Mouse (Mus musculus) midbrain, embryonic 15.5 days (tissue): ENCODE measurements around the gene Hoxb1. TPM values are rescaled to one million over a fixed set of nuclear protein-coding genes. Genes with fewer than 3 reads are reported as not detected.

Source experiments
- ATAC-seq: fragments of 200-750 bp; cut with Nextera tagmentation; replicated peaks from 2 replicates; pipeline ENCODE4 v1.8.0; 2017; ENCODE audit warnings: moderate TSS enrichment
- H3K27ac ChIP-seq: fragments of 300-500 bp; sonication (generic); 2 replicates; pipeline ENCODE4 v1.5.1; 2015; ENCODE audit warnings: mild to moderate bottlenecking, inconsistent platforms
- H3K27me3 ChIP-seq: fragments of 300-500 bp; sonication (generic); replicated peaks from 2 replicates; pipeline ENCODE4 v1.6.1; 2015; ENCODE audit warnings: inconsistent platforms
- H3K36me3 ChIP-seq: fragments of 300-500 bp; sonication (generic); replicated peaks from 2 replicates; pipeline ENCODE4 v1.6.1; 2015; ENCODE audit warnings: inconsistent platforms
- H3K4me1 ChIP-seq: fragments of 300-500 bp; sonication (generic); 2 replicates; pipeline ENCODE4 v1.6.1; 2015; ENCODE audit warnings: inconsistent platforms
- H3K4me2 ChIP-seq: fragments of 300-500 bp; sonication (generic); 2 replicates; pipeline ENCODE4 v1.6.1; 2015; ENCODE audit warnings: inconsistent platforms, mild to moderate bottlenecking, moderate library complexity
- H3K4me3 ChIP-seq: fragments of 300-500 bp; sonication (generic); 2 replicates; pipeline ENCODE4 v1.5.1; 2015; ENCODE audit warnings: mild to moderate bottlenecking, inconsistent platforms
- H3K9ac ChIP-seq: fragments of 300-500 bp; sonication (generic); 2 replicates; pipeline ENCODE4 v1.6.1; 2015; ENCODE audit warnings: mild to moderate bottlenecking, inconsistent platforms
- H3K9me3 ChIP-seq: fragments of 300-500 bp; sonication (generic); 2 replicates; pipeline ENCODE4 v1.6.1; 2016; ENCODE audit warnings: inconsistent platforms
- WGBS: fragments of 180-500 bp; shearing (Covaris S2); methylation state at CpG from one replicate; pipeline ENCODE4 v1.1.7; 2015; ENCODE audit warnings: mixed read lengths; 5-methylcytosine and 5-hydroxymethylcytosine counted together
- polyA plus RNA-seq: library from polyadenylated mRNA; unstranded; fragments of >200 nt; fragmentation: Nextera tagmentation; extraction: Ambion mirVana; gene quantifications from 2 replicates; pipeline ENCODE4 v1.2.1, GENCODE M21; 2015

Hoxb1 gene
- polyA plus RNA-seq, 1 experiment from 2014 or later, result not detected

- no peak overlapping the region for H3K9ac ChIP-seq
- no peak overlapping the region for H3K4me3 ChIP-seq
- peaks cover 91% of the 10 kb centered on the region for H3K27me3 ChIP-seq
- H3K36me3 ChIP-seq, result no peaks in the 10 kb centered on the region
- H3K27ac ChIP-seq, result no peak overlapping the region
- WGBS, result 5% methylated on average over 8 of the region's 8 CpGs
- no peak overlapping the region for H3K4me2 ChIP-seq
- no peaks in the 10 kb centered on the region for H3K9me3 ChIP-seq
- peaks cover 4% of the 10 kb centered on the region; the same call in 1 of the 2 replicates for H3K4me1 ChIP-seq
- ATAC-seq, result no peak
Observed at GRCm38 (mm10) chr11:96353939-96354338, 11.6 kb upstream of the Hoxb1 start.

DNA sequence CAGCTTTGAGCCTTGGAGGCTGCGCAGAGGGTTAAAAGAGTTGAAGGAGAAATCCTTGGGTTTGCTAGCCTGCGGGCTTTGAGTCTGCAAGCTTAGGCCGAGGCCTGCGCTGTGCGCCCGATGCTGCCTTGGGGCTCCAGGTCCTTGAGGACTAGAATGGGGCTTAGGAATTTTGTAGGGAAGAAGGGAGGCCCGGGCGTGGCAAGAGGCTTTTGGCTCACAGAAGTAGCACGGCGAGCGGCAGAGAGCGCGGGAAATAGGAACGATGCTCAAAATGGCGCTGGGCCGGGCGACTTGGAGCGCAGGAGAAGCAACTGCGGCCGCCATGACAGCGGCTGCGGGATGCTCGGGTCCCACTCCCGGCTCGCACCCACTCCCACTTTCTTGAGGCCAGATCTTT is 11.2 kb upstream of the Hoxb1 start:
- no peaks in the 10 kb centered on the region for H3K9me3 ChIP-seq
- H3K27me3 ChIP-seq, result peaks cover 90% of the 10 kb centered on the region
- H3K4me1 ChIP-seq, result peaks cover 4% of the 10 kb centered on the region; the same call in 1 of the 2 replicates
- no peaks in the 10 kb centered on the region for H3K36me3 ChIP-seq
- H3K4me3 ChIP-seq, result no peak overlapping the region
- ATAC-seq, result no peak
- H3K27ac ChIP-seq, result no peak overlapping the region
- under 1% methylated on average over 25 of the region's 25 CpGs for WGBS
- no peak overlapping the region for H3K9ac ChIP-seq
- H3K4me2 ChIP-seq, result no peak overlapping the region

DNA sequence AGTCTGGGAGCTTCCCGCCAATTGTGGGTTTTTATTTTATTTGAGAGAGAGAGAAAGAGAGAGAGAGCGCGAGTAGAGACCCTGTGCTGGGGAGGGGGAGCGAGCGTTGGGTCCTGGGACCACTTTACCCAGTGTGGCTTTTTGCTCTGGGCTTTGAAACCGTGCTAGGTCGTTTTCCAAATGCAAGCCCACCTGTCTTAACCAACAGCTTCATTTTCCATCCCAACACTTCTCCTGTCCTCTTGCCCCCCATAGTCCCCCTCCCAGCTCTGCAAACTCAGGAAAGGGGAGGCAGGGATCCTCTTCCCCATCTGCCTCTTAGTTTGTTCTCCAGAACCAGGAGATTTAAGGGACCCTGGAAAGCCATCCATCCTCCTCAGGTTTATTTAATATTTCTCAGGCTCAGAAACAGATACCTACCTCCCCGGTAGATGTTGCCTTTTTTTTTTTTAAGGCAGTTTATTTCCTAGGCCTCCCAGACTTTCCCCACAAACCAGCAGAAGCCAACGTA is 10.7 kb upstream of the Hoxb1 start:
- H3K27me3 ChIP-seq, result peaks cover 90% of the 10 kb centered on the region
- no peak overlapping the region for H3K9ac ChIP-seq
- no peak for ATAC-seq
- H3K9me3 ChIP-seq, result no peaks in the 10 kb centered on the region
- no peak overlapping the region for H3K4me2 ChIP-seq
- H3K4me1 ChIP-seq, result peaks cover 4% of the 10 kb centered on the region; the same call in 1 of the 2 replicates
- H3K36me3 ChIP-seq, result no peaks in the 10 kb centered on the region
- WGBS, result 2% methylated on average over 9 of the region's 9 CpGs
- H3K4me3 ChIP-seq, result no peak overlapping the region
- H3K27ac ChIP-seq, result no peak overlapping the region

- WGBS, result 3% methylated on average over 5 of the region's 5 CpGs
- no peaks in the 10 kb centered on the region for H3K9me3 ChIP-seq
- no peaks in the 10 kb centered on the region for H3K36me3 ChIP-seq
- ATAC-seq, result no peak
- no peaks in the 10 kb centered on the region for H3K4me1 ChIP-seq
- H3K4me2 ChIP-seq, result no peak overlapping the region
- no peak overlapping the region for H3K9ac ChIP-seq
- no peak overlapping the region for H3K27ac ChIP-seq
- H3K4me3 ChIP-seq, result no peak overlapping the region
- peaks cover 92% of the 10 kb centered on the region for H3K27me3 ChIP-seq
Observed at GRCm38 (mm10) chr11:96363807-96364206, 1.7 kb upstream of the Hoxb1 start.

- no peak for ATAC-seq
- no peak overlapping the region for H3K4me2 ChIP-seq
- H3K4me1 ChIP-seq, result no peaks in the 10 kb centered on the region
- WGBS, result 3% methylated on average over 47 of the region's 47 CpGs
- no peak overlapping the region for H3K9ac ChIP-seq
- H3K36me3 ChIP-seq, result no peaks in the 10 kb centered on the region
- H3K27ac ChIP-seq, result no peak overlapping the region
- peaks cover 95% of the 10 kb centered on the region for H3K27me3 ChIP-seq
- no peaks in the 10 kb centered on the region for H3K9me3 ChIP-seq
- no peak overlapping the region for H3K4me3 ChIP-seq
Observed at GRCm38 (mm10) chr11:96366092-96367041, 815 bp downstream of the Hoxb1 start.

DNA sequence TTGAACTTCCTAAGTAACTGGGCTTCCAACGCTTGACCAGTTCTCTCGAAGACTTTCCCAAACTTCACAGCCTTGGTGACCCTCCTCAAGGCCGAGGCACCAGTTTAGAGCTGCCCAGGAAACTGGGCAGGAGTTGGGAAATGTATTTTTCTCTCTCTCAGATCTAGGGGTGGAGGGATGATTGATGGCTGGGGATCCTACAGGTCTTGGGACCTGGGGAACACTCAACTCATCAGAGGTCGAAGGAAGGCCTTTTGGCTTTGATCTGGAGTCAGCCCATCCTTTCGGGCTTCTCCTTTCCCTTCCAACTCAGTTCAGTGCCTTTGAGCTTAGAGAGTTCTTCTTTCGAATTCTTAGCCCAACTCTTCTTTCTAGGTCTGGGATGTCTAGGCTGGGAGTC is 1.6 kb downstream of the Hoxb1 start:
- Histone ChIP-seq H3K36me3 (no peaks in the 10 kb centered on the region), H3K4me3 (no peak overlapping the region), H3K9me3 (no peaks in the 10 kb centered on the region), H3K9ac (no peak overlapping the region), H3K27me3 (peaks cover 95% of the 10 kb centered on the region), H3K4me2 (no peak overlapping the region), H3K4me1 (no peaks in the 10 kb centered on the region), H3K27ac (no peak overlapping the region)
- no peak for ATAC-seq
- 10% methylated on average over 6 of the region's 6 CpGs for WGBS

DNA sequence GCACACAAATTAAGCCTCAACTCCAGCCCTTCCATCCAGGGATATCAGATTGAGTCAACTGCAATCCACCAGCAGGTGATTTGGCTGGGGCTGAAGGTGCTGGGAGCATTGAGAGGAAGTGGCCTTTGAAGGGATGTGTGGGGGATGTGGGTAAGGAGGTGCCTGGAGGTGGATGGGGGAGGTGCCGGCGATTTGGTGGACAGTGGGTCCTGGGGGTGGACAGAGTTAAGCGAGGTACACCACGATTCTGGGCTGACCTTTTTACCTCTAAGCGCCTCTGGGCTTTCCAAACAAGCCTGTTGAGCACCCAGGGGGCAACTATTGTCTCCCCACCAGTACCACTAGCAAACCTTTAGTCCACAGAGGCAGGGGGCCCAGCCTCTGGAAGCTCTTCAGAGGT is 3.1 kb downstream of the Hoxb1 start:
- no peak overlapping the region for H3K9ac ChIP-seq
- H3K4me1 ChIP-seq, result no peaks in the 10 kb centered on the region
- no peak overlapping the region for H3K27ac ChIP-seq
- H3K36me3 ChIP-seq, result no peaks in the 10 kb centered on the region
- no peak overlapping the region for H3K4me3 ChIP-seq
- H3K27me3 ChIP-seq, result peaks cover 95% of the 10 kb centered on the region
- no peak for ATAC-seq
- 6% methylated on average over 5 of the region's 5 CpGs for WGBS
- no peaks in the 10 kb centered on the region for H3K9me3 ChIP-seq
- H3K4me2 ChIP-seq, result no peak overlapping the region

GRCm38 (mm10) chr11:96369140-96369539 is 3.6 kb downstream of the Hoxb1 start:
- WGBS, result 6% methylated on average over 7 of the region's 7 CpGs
- ATAC-seq, result no peak
- no peak overlapping the region for H3K9ac ChIP-seq
- no peaks in the 10 kb centered on the region for H3K4me1 ChIP-seq
- H3K9me3 ChIP-seq, result no peaks in the 10 kb centered on the region
- no peak overlapping the region for H3K4me3 ChIP-seq
- H3K36me3 ChIP-seq, result no peaks in the 10 kb centered on the region
- peaks cover 95% of the 10 kb centered on the region for H3K27me3 ChIP-seq
- H3K4me2 ChIP-seq, result no peak overlapping the region
- H3K27ac ChIP-seq, result no peak overlapping the region

- WGBS, result 10% methylated on average over 3 of the region's 3 CpGs
- no peak overlapping the region for H3K9ac ChIP-seq
- no peaks in the 10 kb centered on the region for H3K36me3 ChIP-seq
- H3K27me3 ChIP-seq, result peaks cover 95% of the 10 kb centered on the region
- H3K27ac ChIP-seq, result no peak overlapping the region
- no peak overlapping the region for H3K4me2 ChIP-seq
- no peak overlapping the region for H3K4me3 ChIP-seq
- no peaks in the 10 kb centered on the region for H3K9me3 ChIP-seq
- no peak for ATAC-seq
- no peaks in the 10 kb centered on the region for H3K4me1 ChIP-seq
Observed at GRCm38 (mm10) chr11:96371726-96372125, 6.2 kb downstream of the Hoxb1 start.

GRCm38 (mm10) chr11:96372519-96372918 is 7.0 kb downstream of the Hoxb1 start:
- no peak for ATAC-seq

GRCm38 (mm10) chr11:96374810-96375209 is 9.3 kb downstream of the Hoxb1 start:
- no peaks in the 10 kb centered on the region for H3K4me1 ChIP-seq
- H3K4me3 ChIP-seq, result no peak overlapping the region
- no peak for ATAC-seq
- H3K9ac ChIP-seq, result no peak overlapping the region
- H3K4me2 ChIP-seq, result no peak overlapping the region
- no peaks in the 10 kb centered on the region for H3K9me3 ChIP-seq
- no peaks in the 10 kb centered on the region for H3K36me3 ChIP-seq
- 3% methylated on average over 7 of the region's 7 CpGs for WGBS
- peaks cover 83% of the 10 kb centered on the region for H3K27me3 ChIP-seq
- H3K27ac ChIP-seq, result no peak overlapping the region

More at GRCm38 (mm10) chr11:96372519-96372918, 7.0 kb downstream of the Hoxb1 start:
- Histone ChIP-seq H3K27me3 (peaks cover 93% of the 10 kb centered on the region), H3K4me1 (no peaks in the 10 kb centered on the region), H3K9ac (no peak overlapping the region), H3K27ac (no peak overlapping the region), H3K4me2 (no peak overlapping the region), H3K4me3 (no peak overlapping the region), H3K9me3 (no peaks in the 10 kb centered on the region), H3K36me3 (no peaks in the 10 kb centered on the region)
- WGBS, result 5% methylated on average over 3 of the region's 3 CpGs

- Histone ChIP-seq H3K4me1 (no peaks in the 10 kb centered on the region), H3K27ac (no peak overlapping the region), H3K36me3 (no peaks in the 10 kb centered on the region), H3K4me3 (no peak overlapping the region), H3K9me3 (no peaks in the 10 kb centered on the region), H3K27me3 (peaks cover 11% of the 10 kb centered on the region; the same call in 1 of the 2 replicates), H3K9ac (no peak overlapping the region), H3K4me2 (no peak overlapping the region)
- 80% methylated on average over 5 of the region's 5 CpGs for WGBS
- ATAC-seq, result no peak
Observed at GRCm38 (mm10) chr11:96383381-96383780, 17.8 kb downstream of the Hoxb1 start.

- no peaks in the 10 kb centered on the region for H3K27me3 ChIP-seq
- H3K9ac ChIP-seq, result no peak overlapping the region
- H3K36me3 ChIP-seq, result no peaks in the 10 kb centered on the region
- WGBS, result 88% methylated on average over 2 of the region's 2 CpGs
- no peak for ATAC-seq
- H3K9me3 ChIP-seq, result no peaks in the 10 kb centered on the region
- no peak overlapping the region for H3K4me3 ChIP-seq
- H3K4me2 ChIP-seq, result no peak overlapping the region
- no peak overlapping the region for H3K27ac ChIP-seq
- H3K4me1 ChIP-seq, result no peaks in the 10 kb centered on the region
Observed at GRCm38 (mm10) chr11:96387635-96388034, 22.1 kb downstream of the Hoxb1 start.
